Mouse (Mus musculus): ENCODE measurements around the gene Arhgap27. TPM values are rescaled to one million over a fixed set of nuclear protein-coding genes. Genes with fewer than 3 reads are reported as not detected.

The Arhgap27 gene
- total and polyA plus RNA-seq, 3 experiments: 11.8 to 30.9 (median 26.1) TPM

DNA sequence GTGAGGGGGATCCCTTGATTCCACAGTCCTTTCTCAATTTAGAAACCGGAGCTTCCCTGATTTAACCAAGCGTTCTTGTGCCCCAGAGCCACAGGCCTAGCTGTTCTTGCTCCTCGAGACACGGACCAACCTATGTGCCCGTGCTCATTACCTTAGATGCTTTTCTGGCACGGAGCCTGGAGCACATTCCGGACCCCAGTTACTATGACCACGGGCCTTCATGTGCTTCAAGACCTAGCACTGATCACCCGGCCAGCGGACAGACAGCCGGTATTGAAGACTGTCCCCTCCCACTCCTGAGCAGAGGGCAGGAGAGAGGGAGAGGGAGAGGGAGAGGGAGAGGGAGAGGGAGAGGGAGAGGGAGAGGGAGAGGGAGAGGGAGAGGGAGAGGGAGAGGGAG, 8.2 kb downstream of the Arhgap27 start:
- no peak overlapping the region for H3K27ac ChIP-seq (ENCODE audit: insufficient read depth, low read depth)
- H3K79me2 ChIP-seq (replicated peaks; ENCODE audit: control insufficient read depth, extremely low read depth, insufficient read depth, poor library complexity, severe bottlenecking): no peaks in the 10 kb centered on the region
- no peak overlapping the region for H3K9ac ChIP-seq (ENCODE audit: insufficient read depth, low read depth)
- dilution Hi-C loops (cut with MboI; ENCODE audit: extremely low pct_ligation_motif_present, extremely low pct_unique_long_range_greater_than_20kb, low sequenced_read_pairs) (no loop called here), in situ Hi-C loops (cut with MboI; ENCODE audit: low pct_ligation_motif_present, low pct_unique_long_range_greater_than_20kb, low sequenced_read_pairs) (loop anchor here (5.0 kb wide), 1 partner anchor 37 kb away; no protein-coding TSS in a partner anchor)
- peaks cover 21 to 65% of the 10 kb centered on the region in 2 experiments for H3K4me1 ChIP-seq (ENCODE audit: control insufficient read depth in 1 of 2, insufficient read depth in 2 of 2)
- H3K36me3 ChIP-seq (replicated peaks in 1 of 2; ENCODE audit: control insufficient read depth in 1 of 2, insufficient read depth in 1 of 2, low read length in 1 of 2): peaks cover under 1 to 34% of the 10 kb centered on the region in 2 experiments
- DNase-seq (ENCODE audit: extremely low read depth): no peak
- no peaks in the 10 kb centered on the region for H3K27me3 ChIP-seq (replicated peaks)
- no peak for TF ChIP-seq HCFC1 (IDR thresholded peaks at IDR 0.05; ENCODE audit: low read depth, low read length)
- no peak for TF ChIP-seq MEF2A (IDR thresholded peaks at IDR 0.05; ENCODE audit: borderline replicate concordance, low read depth, low read length)
- TF ChIP-seq ELF1 (IDR thresholded peaks at IDR 0.05; ENCODE audit: low read depth, low read length): no peak
- TF ChIP-seq POLR2A (IDR thresholded peaks at IDR 0.05; ENCODE audit: low read depth, low read length): no peak
- TF ChIP-seq IRF4 (IDR thresholded peaks at IDR 0.05; ENCODE audit: low read depth, low read length): no peak
- TF ChIP-seq CHD2 (IDR thresholded peaks at IDR 0.05; ENCODE audit: low read length): no peak
- TF ChIP-seq EP300 (IDR thresholded peaks at IDR 0.05; ENCODE audit: low read length): no peak
- TF ChIP-seq MAFK (IDR thresholded peaks at IDR 0.05; ENCODE audit: insufficient replicate concordance, low read length): no peak
- TF ChIP-seq RCOR1 (conservative IDR thresholded peaks at IDR 0.05; ENCODE audit: low read depth, low read length): no peak
- no peak for TF ChIP-seq USF2 (conservative IDR thresholded peaks at IDR 0.05; ENCODE audit: low read depth, low read length)
- no peak for TF ChIP-seq TBP (conservative IDR thresholded peaks at IDR 0.05; ENCODE audit: low read depth, low read length)
- H3K9me3 ChIP-seq (replicated peaks; ENCODE audit: low read length): peaks cover 32% of the 10 kb centered on the region
- no peak overlapping the region for H3K4me2 ChIP-seq (ENCODE audit: insufficient read depth, low read depth, poor library complexity, severe bottlenecking)
- H3K4me3 ChIP-seq (replicated peaks in 1 of 3; ENCODE audit: low read depth in 2 of 3, low read length in 2 of 3, poor library complexity in 1 of 3): no peak overlapping the region

DNA sequence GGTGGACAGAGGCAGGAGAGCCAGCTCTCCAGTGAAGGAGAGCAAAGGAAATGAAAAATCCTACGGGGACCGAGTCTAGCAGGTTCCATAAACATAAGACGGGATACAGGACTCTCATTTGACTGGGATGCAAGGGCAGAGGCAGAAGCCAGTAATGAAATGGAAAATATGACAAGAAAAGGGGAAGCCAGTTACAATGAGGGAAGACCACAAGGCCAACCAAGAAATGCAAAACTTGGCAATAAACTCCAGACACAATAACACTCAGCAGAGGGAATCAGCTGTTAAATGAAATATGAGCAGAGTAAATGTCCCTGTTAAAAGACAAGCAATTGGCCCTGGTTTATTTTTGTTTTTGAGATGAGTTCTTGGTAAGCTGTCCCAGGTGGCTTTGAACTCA, 9.5 kb downstream of the Arhgap27 start:
- no peak overlapping the region for H3K4me3 ChIP-seq (replicated peaks in 1 of 3; ENCODE audit: low read depth in 2 of 3, low read length in 2 of 3, poor library complexity in 1 of 3)
- peaks cover 4 to 32% of the 10 kb centered on the region in 2 experiments for H3K36me3 ChIP-seq (replicated peaks in 1 of 2; ENCODE audit: control insufficient read depth in 1 of 2, insufficient read depth in 1 of 2, low read length in 1 of 2)
- H3K27ac ChIP-seq (ENCODE audit: insufficient read depth, low read depth): peak overlapping the region; percentile 27; the same call in 1 of the 2 replicates
- TF ChIP-seq E2F4 (IDR thresholded peaks at IDR 0.05; ENCODE audit: insufficient replicate concordance, low read depth, low read length): no peak
- no peak; the same call in 1 of the 2 replicates for TF ChIP-seq RAD21 (IDR thresholded peaks at IDR 0.05; ENCODE audit: low read depth, low read length)
- TF ChIP-seq MYC (IDR thresholded peaks at IDR 0.05; ENCODE audit: low read depth, low read length): peak; percentile 88
- 0 out of 2 replicates have a peak, but pooled peaks have one; percentile 61 for TF ChIP-seq KAT2A (IDR thresholded peaks at IDR 0.05; ENCODE audit: insufficient replicate concordance, low read length)
- peak; percentile 96 for TF ChIP-seq RCOR1 (conservative IDR thresholded peaks at IDR 0.05; ENCODE audit: low read depth, low read length)
- peak; percentile 94 for TF ChIP-seq SIN3A (IDR thresholded peaks at IDR 0.05; ENCODE audit: low read length)
- TF ChIP-seq POLR2A (IDR thresholded peaks at IDR 0.05; ENCODE audit: low read depth, low read length): no peak
- peak; percentile 99 for TF ChIP-seq ETS1 (conservative IDR thresholded peaks at IDR 0.05; ENCODE audit: low read depth, low read length)
- TF ChIP-seq CTCF (conservative IDR thresholded peaks at IDR 0.05 in 1 of 2, IDR thresholded peaks at IDR 0.05 in 1 of 2; ENCODE audit: low read depth in 2 of 2, low read length in 2 of 2): no peak
- TF ChIP-seq MEF2A (IDR thresholded peaks at IDR 0.05; ENCODE audit: borderline replicate concordance, low read depth, low read length): peak; percentile 86
- 0 out of 2 replicates have a peak, but pooled peaks have one; percentile 40 for TF ChIP-seq CHD1 (IDR thresholded peaks at IDR 0.05; ENCODE audit: low read depth, low read length)
- peak; percentile 92 for TF ChIP-seq IRF4 (IDR thresholded peaks at IDR 0.05; ENCODE audit: low read depth, low read length)
- TF ChIP-seq PAX5 (IDR thresholded peaks at IDR 0.05; ENCODE audit: low read length): no peak
- peak; percentile 78 for TF ChIP-seq BHLHE40 (IDR thresholded peaks at IDR 0.05; ENCODE audit: low read depth, low read length)
- peak; percentile 99 for TF ChIP-seq EP300 (IDR thresholded peaks at IDR 0.05; ENCODE audit: low read length)
- peak; percentile 76 for TF ChIP-seq TCF12 (IDR thresholded peaks at IDR 0.05; ENCODE audit: low read depth, low read length)
- peak; percentile 75 for TF ChIP-seq MAX (IDR thresholded peaks at IDR 0.05; ENCODE audit: low read length)
- peak; percentile 16; the same call in 1 of the 2 replicates for TF ChIP-seq SMC3 (IDR thresholded peaks at IDR 0.05; ENCODE audit: low read depth, low read length)
- peak; percentile 63; the same call in 1 of the 2 replicates for TF ChIP-seq ELF1 (IDR thresholded peaks at IDR 0.05; ENCODE audit: low read depth, low read length)
- peak; percentile 99 for TF ChIP-seq JUN (IDR thresholded peaks at IDR 0.05; ENCODE audit: insufficient read depth, low read depth, low read length)
- TF ChIP-seq CHD2 (IDR thresholded peaks at IDR 0.05; ENCODE audit: low read length): peak; percentile 82; the same call in 1 of the 2 replicates
- TF ChIP-seq TBP (conservative IDR thresholded peaks at IDR 0.05; ENCODE audit: low read depth, low read length): 0 out of 2 replicates have a peak, but pooled peaks have one; percentile 26
- peak; percentile 98 for TF ChIP-seq JUND (conservative IDR thresholded peaks at IDR 0.05; ENCODE audit: low read depth, low read length)
- no peak for TF ChIP-seq ZC3H11A (IDR thresholded peaks at IDR 0.05; ENCODE audit: low read depth, low read length)
- TF ChIP-seq MAFK (IDR thresholded peaks at IDR 0.05; ENCODE audit: insufficient replicate concordance, low read length): peak; percentile 82
- TF ChIP-seq MAZ (IDR thresholded peaks at IDR 0.05; ENCODE audit: low read depth, low read length): peak; percentile 78; the same call in 1 of the 2 replicates
- peak; percentile 40 for TF ChIP-seq MXI1 (IDR thresholded peaks at IDR 0.05; ENCODE audit: low read depth, low read length)
- TF ChIP-seq HCFC1 (IDR thresholded peaks at IDR 0.05; ENCODE audit: low read depth, low read length): 0 out of 2 replicates have a peak, but pooled peaks have one; percentile 16
- peak; percentile 93 for DNase-seq (ENCODE audit: extremely low read depth)
- peak overlapping the region; percentile 63 for H3K4me2 ChIP-seq (ENCODE audit: insufficient read depth, low read depth, poor library complexity, severe bottlenecking)
- no peaks in the 10 kb centered on the region for H3K27me3 ChIP-seq (replicated peaks)
- peaks cover 30% of the 10 kb centered on the region for H3K9me3 ChIP-seq (replicated peaks; ENCODE audit: low read length)
- H3K4me1 ChIP-seq (ENCODE audit: control insufficient read depth in 1 of 2, insufficient read depth in 2 of 2): peaks cover 21 to 62% of the 10 kb centered on the region in 2 experiments
- no peak overlapping the region for H3K9ac ChIP-seq (ENCODE audit: insufficient read depth, low read depth)
- no peaks in the 10 kb centered on the region for H3K79me2 ChIP-seq (replicated peaks; ENCODE audit: control insufficient read depth, extremely low read depth, insufficient read depth, poor library complexity, severe bottlenecking)
- dilution Hi-C loops (cut with MboI; ENCODE audit: extremely low pct_ligation_motif_present, extremely low pct_unique_long_range_greater_than_20kb, low sequenced_read_pairs): no loop called here
- in situ Hi-C loops (cut with MboI; ENCODE audit: low pct_ligation_motif_present, low pct_unique_long_range_greater_than_20kb, low sequenced_read_pairs): no loop called here
